Mouse (Mus musculus): ENCODE measurements around the gene Zfp385b. TPM values are rescaled to one million over a fixed set of nuclear protein-coding genes. Genes with fewer than 3 reads are reported as not detected.
"Not testable (repeated sequence)": the region's sequence is repeated elsewhere in the genome, so short reads cannot be mapped to it uniquely, and the experiment has no call there.

Zfp385b gene
- polyA plus RNA-seq, 1 experiment from 2014 or later = 2.0 TPM

DNA sequence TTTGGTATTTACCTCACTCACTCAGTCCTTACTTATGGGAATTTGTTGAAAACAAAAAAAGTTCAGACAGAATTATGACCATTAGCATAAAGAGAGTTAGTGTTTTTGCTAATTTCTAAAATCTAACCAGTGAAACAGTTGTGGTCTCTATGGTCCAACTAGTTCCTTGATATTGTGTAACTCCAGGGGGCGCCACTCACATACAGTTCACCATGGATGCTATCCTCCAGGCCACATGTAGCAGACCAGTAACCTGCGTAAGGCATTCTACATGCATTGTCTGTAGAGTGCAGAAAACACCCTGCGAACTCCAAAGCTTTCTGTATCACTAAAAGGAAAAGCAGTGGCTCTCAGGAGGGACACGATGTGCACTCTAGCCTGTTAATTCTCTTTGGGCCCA lies 362.8 kb downstream of the Zfp385b start:
- Histone ChIP-seq H3K4me3 (replicated peaks) (no peak overlapping the region), H3K4me2 (no peak overlapping the region), H3K4me1 (replicated peaks) (no peaks in the 10 kb centered on the region), H3K36me3 (no peaks in the 10 kb centered on the region), H3K9ac (replicated peaks) (no peak overlapping the region), H3K27ac (no peak overlapping the region), H3K27me3 (no peaks in the 10 kb centered on the region), H3K9me3 (no peaks in the 10 kb centered on the region)
- no peak for ATAC-seq (ENCODE audit: insufficient number of reproducible peaks, insufficient read depth, low FRiP score, low TSS enrichment, low read depth)
- 46% methylated on average over 4 of the region's 4 CpGs for WGBS

DNA sequence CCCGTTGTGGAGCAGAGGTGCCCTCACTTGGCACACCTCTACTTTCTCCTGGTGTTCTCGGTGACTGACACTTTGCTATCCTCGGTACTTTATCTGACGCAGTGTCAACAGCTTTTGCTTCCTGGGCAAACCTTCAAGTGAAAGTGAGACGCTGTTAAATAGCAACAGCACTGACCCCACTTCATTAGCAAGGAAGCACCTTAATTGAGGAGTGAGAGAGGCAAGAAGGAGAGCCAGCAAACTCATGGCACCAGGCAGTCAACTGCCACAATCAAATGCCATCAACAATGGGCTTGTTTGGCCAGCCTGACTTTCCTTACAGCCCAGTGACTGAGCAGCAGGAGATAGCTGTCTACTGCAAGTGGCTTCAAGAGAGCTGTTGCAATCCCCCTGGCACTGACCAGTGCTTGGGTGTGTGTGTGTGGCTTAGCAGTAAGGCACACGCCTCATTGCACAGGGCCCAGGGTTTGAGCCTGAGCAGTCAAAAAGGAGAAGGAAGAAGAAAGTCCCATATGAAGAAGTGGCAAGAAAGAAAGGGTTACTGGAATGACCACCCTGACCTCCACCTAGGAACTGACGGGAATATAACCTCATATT lies 365.0 kb downstream of the Zfp385b start:
- Histone ChIP-seq H3K36me3 (no peaks in the 10 kb centered on the region), H3K27ac (no peak overlapping the region), H3K4me3 (replicated peaks) (no peak overlapping the region), H3K27me3 (no peaks in the 10 kb centered on the region), H3K9me3 (no peaks in the 10 kb centered on the region), H3K9ac (replicated peaks) (no peak overlapping the region), H3K4me2 (no peak overlapping the region), H3K4me1 (replicated peaks) (no peaks in the 10 kb centered on the region)
- 71% methylated on average over 7 of the region's 7 CpGs for WGBS
- no peak for ATAC-seq (ENCODE audit: insufficient number of reproducible peaks, insufficient read depth, low FRiP score, low TSS enrichment, low read depth)

DNA sequence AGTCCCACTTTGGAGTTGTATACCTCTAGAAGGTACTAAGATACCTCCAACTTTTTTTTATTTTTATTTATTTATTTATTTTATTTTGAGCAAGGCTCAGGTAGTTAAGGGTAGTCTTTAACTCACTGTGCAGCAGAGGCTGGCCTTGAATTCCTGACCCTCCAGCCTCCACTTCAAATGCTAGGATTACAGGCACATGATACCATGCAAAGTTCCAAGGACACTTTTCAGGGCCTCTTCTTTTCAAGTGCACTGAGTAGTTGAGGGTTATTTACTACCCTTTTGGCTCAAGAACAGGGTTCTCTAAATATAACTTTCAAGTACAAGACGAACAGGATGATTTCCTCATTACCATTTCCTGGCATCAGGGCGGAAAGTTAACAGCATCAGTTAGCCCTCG lies 365.7 kb downstream of the Zfp385b start:
- Histone ChIP-seq H3K4me3 (replicated peaks) (no peak overlapping the region), H3K4me1 (replicated peaks) (0 out of 2 replicates have a peak, but pooled peaks cover under 1% of the 10 kb centered on the region), H3K27me3 (no peaks in the 10 kb centered on the region), H3K9ac (replicated peaks) (no peak overlapping the region), H3K4me2 (no peak overlapping the region), H3K36me3 (no peaks in the 10 kb centered on the region), H3K27ac (no peak overlapping the region), H3K9me3 (no peaks in the 10 kb centered on the region)
- ATAC-seq (ENCODE audit: insufficient number of reproducible peaks, insufficient read depth, low FRiP score, low TSS enrichment, low read depth) = no peak
- 59% methylated on average over 3 of the region's 3 CpGs for WGBS

DNA sequence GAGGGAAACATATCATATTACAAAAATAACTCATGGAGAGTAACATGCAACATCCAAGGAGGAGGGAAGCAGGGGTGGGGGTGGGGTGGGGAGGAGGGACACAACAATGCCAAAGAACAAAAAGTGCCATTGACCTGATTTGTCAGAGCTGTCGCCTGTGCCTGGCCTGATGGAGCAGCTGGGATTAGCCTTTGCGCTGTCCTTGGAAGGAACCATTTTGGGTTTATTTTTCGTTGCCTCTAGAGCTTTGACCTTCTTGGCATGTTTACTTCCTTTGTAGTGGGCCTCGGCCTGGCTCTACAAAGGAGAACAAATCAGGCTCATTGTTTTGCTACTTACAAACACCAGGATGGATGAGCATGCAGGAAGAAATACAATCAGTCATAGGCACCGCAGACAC lies 369.4 kb downstream of the Zfp385b start:
- 79% methylated on average over 5 of the region's 5 CpGs for WGBS
- not testable (repeated sequence) for ATAC-seq (ENCODE audit: insufficient number of reproducible peaks, insufficient read depth, low FRiP score, low TSS enrichment, low read depth); H3K4me2 ChIP-seq; H3K27me3 ChIP-seq; H3K9me3 ChIP-seq; H3K4me1 ChIP-seq (replicated peaks); H3K9ac ChIP-seq (replicated peaks); H3K27ac ChIP-seq; H3K36me3 ChIP-seq; H3K4me3 ChIP-seq (replicated peaks)

DNA sequence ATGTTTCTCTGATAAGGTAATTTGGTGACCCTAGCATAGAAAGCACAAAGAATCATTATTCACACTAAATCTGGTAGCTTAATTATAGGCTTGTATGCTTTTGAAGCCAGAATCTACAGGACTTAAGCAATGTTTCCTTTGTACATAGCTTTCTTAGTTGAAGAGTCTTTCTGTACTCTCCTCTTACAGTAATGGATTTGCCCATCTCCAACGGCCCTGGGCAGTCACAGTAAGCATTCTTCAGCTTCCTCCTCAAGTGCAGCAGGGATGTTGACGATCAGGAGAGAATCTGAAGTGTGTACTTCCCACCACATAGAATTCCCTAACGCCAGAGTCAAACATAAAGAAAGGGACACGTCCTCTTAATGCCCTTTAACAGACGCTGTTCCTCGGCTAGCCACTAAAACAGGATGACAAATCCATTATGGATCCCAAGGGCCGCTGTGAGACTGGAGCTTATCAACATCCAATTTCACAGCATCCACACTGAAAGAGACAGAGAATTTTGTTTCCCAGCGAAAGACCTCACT lies 370.4 kb downstream of the Zfp385b start:
- H3K36me3 ChIP-seq = no peaks in the 10 kb centered on the region
- H3K4me1 ChIP-seq (replicated peaks) = peaks cover 10% of the 10 kb centered on the region
- no peak overlapping the region for H3K4me3 ChIP-seq (replicated peaks)
- no peak overlapping the region for H3K27ac ChIP-seq
- no peaks in the 10 kb centered on the region for H3K9me3 ChIP-seq
- no peaks in the 10 kb centered on the region for H3K27me3 ChIP-seq
- no peak overlapping the region for H3K4me2 ChIP-seq
- 39% methylated on average over 8 of the region's 8 CpGs for whole genome bisulfite sequencing
- no peak for ATAC-seq (ENCODE audit: insufficient number of reproducible peaks, insufficient read depth, low FRiP score, low TSS enrichment, low read depth)
- no peak overlapping the region for H3K9ac ChIP-seq (replicated peaks)

DNA sequence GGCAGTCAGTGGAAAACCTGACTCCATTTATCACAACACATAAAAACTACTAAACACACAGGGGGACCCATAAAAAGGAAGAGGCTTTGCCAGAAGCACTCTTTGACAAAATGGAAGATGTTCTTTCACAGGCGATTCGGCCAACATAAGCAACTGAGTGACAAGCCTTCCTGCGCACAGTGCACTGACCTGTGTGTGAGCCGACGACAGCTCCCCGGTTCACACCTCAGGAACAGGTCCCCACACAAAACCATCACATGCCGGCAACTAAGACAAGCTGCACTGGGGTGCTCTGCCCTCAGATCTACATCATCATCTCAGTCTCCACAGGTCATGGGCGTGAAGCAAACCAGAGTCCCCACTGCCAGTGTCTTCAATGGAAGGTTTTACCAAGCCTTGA lies 375.2 kb downstream of the Zfp385b start:
- Histone ChIP-seq H3K4me1 (replicated peaks) (peaks cover 17% of the 10 kb centered on the region), H3K9me3 (no peaks in the 10 kb centered on the region), H3K4me2 (no peak overlapping the region), H3K27me3 (no peaks in the 10 kb centered on the region), H3K27ac (no peak overlapping the region), H3K9ac (replicated peaks) (no peak overlapping the region), H3K36me3 (no peaks in the 10 kb centered on the region), H3K4me3 (replicated peaks) (no peak overlapping the region)
- 65% methylated on average over 8 of the region's 8 CpGs for WGBS
- ATAC-seq (ENCODE audit: insufficient number of reproducible peaks, insufficient read depth, low FRiP score, low TSS enrichment, low read depth) = no peak

DNA sequence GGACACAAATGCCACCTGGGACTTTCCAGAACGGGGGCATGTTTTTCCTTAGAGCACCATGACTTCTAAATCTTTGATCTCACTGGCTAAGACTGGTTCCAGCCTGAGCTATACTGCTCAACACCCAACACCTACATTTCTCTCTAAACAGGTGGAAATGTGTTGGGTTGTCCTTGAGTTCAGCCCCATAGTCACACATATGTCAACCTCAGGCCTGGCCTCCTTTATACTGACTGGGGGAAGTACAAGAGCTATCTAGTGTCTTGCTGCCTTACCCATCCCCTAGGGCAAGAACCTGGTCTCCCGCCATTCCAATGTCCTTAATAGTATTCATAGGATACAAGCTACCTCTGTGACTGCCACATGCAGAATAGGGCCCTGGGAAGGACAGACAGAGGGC lies 378.8 kb downstream of the Zfp385b start:
- ATAC-seq (ENCODE audit: insufficient number of reproducible peaks, insufficient read depth, low FRiP score, low TSS enrichment, low read depth) = no peak
- WGBS = 85% methylated on average over 2 of the region's 2 CpGs

DNA sequence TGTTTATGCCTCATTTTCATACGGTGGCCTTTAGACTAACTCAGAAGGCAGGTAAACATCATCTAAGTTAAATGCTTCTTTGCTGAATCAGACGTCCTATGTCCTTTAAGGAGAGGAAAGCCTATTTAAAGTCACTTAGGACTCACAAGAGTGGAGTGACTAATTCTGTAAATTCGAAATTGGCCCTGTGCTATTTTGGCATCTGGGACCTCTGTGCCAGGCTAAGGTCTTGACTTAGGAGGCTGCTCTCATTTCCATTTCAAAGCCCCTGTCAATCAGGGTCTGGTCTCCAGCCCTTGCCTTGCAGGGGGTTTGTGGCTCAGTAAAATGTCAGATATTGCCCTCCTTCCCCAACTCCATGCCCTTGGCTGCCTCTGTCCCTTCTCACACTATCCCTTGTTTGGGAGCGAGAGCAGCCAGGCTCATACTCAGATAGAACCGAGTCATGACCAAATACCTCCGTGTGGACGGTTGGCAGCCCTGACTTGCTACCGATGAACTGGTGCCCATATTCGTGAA lies 383.1 kb downstream of the Zfp385b start:
- no peaks in the 10 kb centered on the region for H3K36me3 ChIP-seq
- H3K27ac ChIP-seq = no peak overlapping the region
- ATAC-seq (ENCODE audit: insufficient number of reproducible peaks, insufficient read depth, low FRiP score, low TSS enrichment, low read depth) = no peak
- no peaks in the 10 kb centered on the region for H3K4me1 ChIP-seq (replicated peaks)
- no peaks in the 10 kb centered on the region for H3K9me3 ChIP-seq
- no peak overlapping the region for H3K4me3 ChIP-seq (replicated peaks)
- H3K9ac ChIP-seq (replicated peaks) = no peak overlapping the region
- H3K27me3 ChIP-seq = no peaks in the 10 kb centered on the region
- no peak overlapping the region for H3K4me2 ChIP-seq
- 69% methylated on average over 9 of the region's 9 CpGs for WGBS

More for the DNA sequence above, 378.8 kb downstream of the Zfp385b start:
- Histone ChIP-seq H3K4me1 (replicated peaks) (peaks cover 11% of the 10 kb centered on the region), H3K27me3 (no peaks in the 10 kb centered on the region), H3K4me3 (replicated peaks) (no peak overlapping the region), H3K9ac (replicated peaks) (no peak overlapping the region), H3K4me2 (no peak overlapping the region), H3K36me3 (no peaks in the 10 kb centered on the region), H3K9me3 (no peaks in the 10 kb centered on the region), H3K27ac (no peak overlapping the region)

DNA sequence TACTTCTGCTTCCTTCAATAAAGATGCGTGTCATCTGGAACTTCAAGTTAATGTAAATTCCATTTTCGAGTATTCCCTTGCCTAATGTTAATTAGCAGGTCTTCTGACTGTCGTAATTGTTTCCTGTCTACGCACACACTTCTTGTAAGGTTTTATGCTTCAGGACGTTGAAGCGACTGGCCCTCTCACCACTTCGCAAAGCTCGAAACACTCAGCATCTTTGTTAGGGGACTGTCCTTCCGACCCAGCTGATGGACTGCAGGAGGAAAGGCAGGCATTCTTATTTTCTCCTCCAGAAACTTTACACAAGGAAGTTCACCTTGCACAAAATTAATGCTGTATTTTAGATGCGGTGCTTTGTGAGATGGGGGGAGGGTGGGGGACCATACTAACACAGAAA lies 400.0 kb downstream of the Zfp385b start:
- H3K27me3 ChIP-seq = no peaks in the 10 kb centered on the region
- no peaks in the 10 kb centered on the region for H3K4me1 ChIP-seq (replicated peaks)
- H3K4me2 ChIP-seq = no peak overlapping the region
- no peaks in the 10 kb centered on the region for H3K36me3 ChIP-seq
- no peak overlapping the region for H3K9ac ChIP-seq (replicated peaks)
- WGBS = 40% methylated on average over 10 of the region's 10 CpGs
- ATAC-seq (ENCODE audit: insufficient number of reproducible peaks, insufficient read depth, low FRiP score, low TSS enrichment, low read depth) = no peak
- H3K27ac ChIP-seq = no peak overlapping the region
- no peaks in the 10 kb centered on the region for H3K9me3 ChIP-seq
- no peak overlapping the region for H3K4me3 ChIP-seq (replicated peaks)

DNA sequence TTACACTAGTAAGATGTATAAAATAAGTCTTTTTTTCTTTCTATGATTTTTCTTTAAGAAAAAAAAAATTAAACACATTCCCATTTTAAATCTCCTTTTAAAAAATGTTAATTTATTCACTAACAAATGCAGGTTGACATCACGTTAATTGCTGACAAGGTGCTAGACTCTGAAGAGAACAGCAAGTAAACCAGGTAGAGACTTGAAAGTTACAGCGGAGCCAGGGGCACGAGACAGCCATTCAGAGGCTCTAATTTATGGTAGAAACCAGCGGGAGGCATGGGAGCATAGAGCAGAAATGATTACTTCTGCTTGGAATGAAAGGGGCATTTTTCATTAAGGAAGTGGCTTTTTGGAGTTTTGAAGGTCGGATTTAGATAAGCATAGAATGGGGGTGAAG lies 401.4 kb downstream of the Zfp385b start:
- WGBS = 36% methylated on average over 5 of the region's 5 CpGs
- no peaks in the 10 kb centered on the region for H3K36me3 ChIP-seq

DNA sequence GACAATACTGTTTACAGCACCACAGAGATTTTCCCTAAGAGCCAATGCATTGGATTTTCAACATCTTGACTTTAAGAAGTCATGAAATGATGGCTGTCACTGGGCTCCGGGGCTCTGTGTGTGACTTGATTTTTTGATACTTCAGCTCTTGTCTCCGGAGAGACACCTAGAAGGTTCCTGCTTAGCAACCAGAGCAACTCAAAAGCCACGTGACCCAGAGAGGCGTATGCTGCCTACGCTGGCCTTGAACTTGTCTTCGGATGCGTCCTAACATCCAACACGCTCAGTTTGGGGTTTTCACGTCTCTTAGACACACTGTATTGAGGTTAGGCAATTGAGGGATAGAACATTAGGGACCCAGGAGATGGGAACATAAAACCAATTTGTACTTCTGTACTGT lies 407.3 kb downstream of the Zfp385b start:
- Histone ChIP-seq H3K4me2 (no peak overlapping the region), H3K27ac (no peak overlapping the region), H3K9ac (replicated peaks) (no peak overlapping the region), H3K9me3 (no peaks in the 10 kb centered on the region), H3K27me3 (no peaks in the 10 kb centered on the region), H3K36me3 (no peaks in the 10 kb centered on the region), H3K4me1 (replicated peaks) (no peaks in the 10 kb centered on the region), H3K4me3 (replicated peaks) (no peak overlapping the region)
- no peak for ATAC-seq (ENCODE audit: insufficient number of reproducible peaks, insufficient read depth, low FRiP score, low TSS enrichment, low read depth)
- 94% methylated on average over 9 of the region's 9 CpGs for WGBS

More for the DNA sequence above, 401.4 kb downstream of the Zfp385b start:
- H3K4me3 ChIP-seq (replicated peaks) = no peak overlapping the region
- no peak overlapping the region for H3K4me2 ChIP-seq
- no peaks in the 10 kb centered on the region for H3K4me1 ChIP-seq (replicated peaks)
- H3K27me3 ChIP-seq = no peaks in the 10 kb centered on the region
- H3K27ac ChIP-seq = no peak overlapping the region
- H3K9me3 ChIP-seq = no peaks in the 10 kb centered on the region
- no peak for ATAC-seq (ENCODE audit: insufficient number of reproducible peaks, insufficient read depth, low FRiP score, low TSS enrichment, low read depth)
- H3K9ac ChIP-seq (replicated peaks) = no peak overlapping the region

DNA sequence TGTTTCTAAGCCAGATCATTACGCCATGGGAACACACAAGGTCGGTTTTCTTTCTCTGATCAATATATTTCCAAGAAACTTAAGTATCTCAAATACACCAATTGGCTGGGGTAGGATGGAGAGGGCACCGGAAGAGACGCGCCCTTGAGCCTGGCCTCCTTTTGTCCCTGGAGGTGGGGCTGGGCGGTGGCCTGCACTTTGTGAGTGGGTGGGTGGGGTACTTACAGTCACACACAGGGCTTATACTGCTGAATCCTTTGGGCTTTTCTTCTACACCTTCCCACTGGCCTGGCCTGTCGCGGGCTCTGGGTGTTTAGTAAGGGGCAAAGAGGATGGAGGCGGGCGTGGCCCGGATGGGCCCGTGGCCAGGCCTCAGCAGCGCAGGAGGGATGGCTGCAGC lies 407.8 kb downstream of the Zfp385b start:
- 76% methylated on average over 13 of the region's 13 CpGs for WGBS
- ATAC-seq (ENCODE audit: insufficient number of reproducible peaks, insufficient read depth, low FRiP score, low TSS enrichment, low read depth) = no peak

More for the DNA sequence above, 407.8 kb downstream of the Zfp385b start:
- H3K4me1 ChIP-seq (replicated peaks) = no peaks in the 10 kb centered on the region
- H3K9ac ChIP-seq (replicated peaks) = no peak overlapping the region
- no peak overlapping the region for H3K4me2 ChIP-seq
- H3K27ac ChIP-seq = no peak overlapping the region
- no peaks in the 10 kb centered on the region for H3K36me3 ChIP-seq
- no peak overlapping the region for H3K4me3 ChIP-seq (replicated peaks)
- no peaks in the 10 kb centered on the region for H3K9me3 ChIP-seq
- H3K27me3 ChIP-seq = no peaks in the 10 kb centered on the region
